Mouse (Mus musculus) stomach, postnatal 0 days (tissue): ENCODE measurements at regions not wholly inside any gene's neighbourhood (a gene's known extent, or its start where the extent isn't known, plus 50 kb on each side); places are given as distances from the start of the nearest gene placed in this dataset.

ENCODE experiments used
- ATAC-seq: fragments of 200-750 bp; cut with Nextera tagmentation; 2 replicates; pipeline ENCODE4 v1.8.0; 2017; ENCODE audit not compliant: low FRiP score, low TSS enrichment
- DNase-seq: peaks from one replicate; pipeline ENCODE4 v3.0.0-alpha.2; 2016; ENCODE audit warnings: low spot score
- H3K27ac ChIP-seq: fragments of 300-500 bp; sonication (generic); replicated peaks from 2 replicates; pipeline ENCODE4 v1.5.1; 2014; ENCODE audit warnings: mild to moderate bottlenecking, control low read depth
- H3K27me3 ChIP-seq: fragments of 300-500 bp; sonication (generic); 2 replicates; pipeline ENCODE4 v1.6.1; 2014; ENCODE audit warnings: low read length; ENCODE audit not compliant: control insufficient read depth, insufficient read depth
- H3K36me3 ChIP-seq: fragments of 300-500 bp; sonication (generic); 2 replicates; pipeline ENCODE4 v1.6.1; 2014; ENCODE audit warnings: low read length, mixed read lengths; ENCODE audit not compliant: control insufficient read depth, insufficient read depth
- H3K4me1 ChIP-seq: fragments of 300-500 bp; sonication (generic); replicated peaks from 2 replicates; pipeline ENCODE4 v1.6.1; 2014; ENCODE audit warnings: antibody characterized with exemption; ENCODE audit not compliant: control insufficient read depth, insufficient read depth
- H3K4me2 ChIP-seq: fragments of 300-500 bp; sonication (generic); replicated peaks from 2 replicates; pipeline ENCODE4 v1.6.1; 2014; ENCODE audit warnings: low read depth, mild to moderate bottlenecking, control low read depth, moderate library complexity
- H3K4me3 ChIP-seq: fragments of 300-500 bp; sonication (generic); 2 replicates; pipeline ENCODE4 v1.5.1; 2014; ENCODE audit warnings: low read depth, low read length, control low read depth
- H3K9ac ChIP-seq: fragments of 300-500 bp; sonication (generic); 2 replicates; pipeline ENCODE4 v1.6.1; 2014; ENCODE audit warnings: mild to moderate bottlenecking, low read length, control low read depth, mixed read lengths
- H3K9me3 ChIP-seq: fragments of 300-500 bp; sonication (generic); 2 replicates; pipeline ENCODE4 v1.6.1; 2016; ENCODE audit warnings: low read length; ENCODE audit not compliant: control insufficient read depth
- CTCF ChIP-seq: IDR thresholded peaks from 2 replicates; pipeline ENCODE4 v1.5.1; 2016; ENCODE audit warnings: antibody characterized with exemption, low read depth, mild to moderate bottlenecking, moderate library complexity
- EP300 ChIP-seq: optimal IDR thresholded peaks from 2 replicates; pipeline ENCODE3; 2016; ENCODE audit warnings: antibody characterized with exemption
- WGBS: fragments of 180-500 bp; shearing (Covaris S2); extraction: QIAGEN DNeasy Blood & Tissue Kit; methylation state at CpG from one replicate; pipeline ENCODE4 v1.1.7; 2014; 5-methylcytosine and 5-hydroxymethylcytosine counted together

DNA sequence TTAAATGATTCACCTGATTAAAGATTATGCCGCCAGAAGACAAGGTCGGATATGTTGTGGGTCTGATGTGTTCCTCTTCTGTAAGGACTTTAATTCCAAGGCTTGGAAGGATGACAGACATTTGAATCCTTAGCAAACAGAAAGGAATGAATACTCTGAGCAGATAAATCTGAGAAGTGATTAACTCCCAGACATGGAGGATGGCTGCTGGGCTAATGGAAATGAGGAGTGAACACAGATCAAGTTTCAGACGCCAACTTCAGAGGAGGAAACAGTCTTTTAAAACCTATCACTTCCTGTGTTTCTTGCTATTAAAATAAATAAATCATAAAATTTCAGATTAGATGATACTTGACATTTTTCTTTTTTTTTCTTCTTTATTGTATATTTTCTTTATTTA lies 72.0 kb upstream of the Bmper start:
- DNase-seq (no peak), ATAC-seq (no peak)
- no peak overlapping the region for H3K27ac ChIP-seq
- 46% methylated on average over 3 of the region's 3 CpGs for WGBS
- no peak for TF ChIP-seq EP300
- no peak for TF ChIP-seq CTCF
- no peak overlapping the region for H3K9ac ChIP-seq
- H3K27me3 ChIP-seq = no peaks in the 10 kb centered on the region
- H3K4me3 ChIP-seq = no peak overlapping the region
- H3K36me3 ChIP-seq = no peaks in the 10 kb centered on the region
- no peaks in the 10 kb centered on the region for H3K9me3 ChIP-seq
- H3K4me1 ChIP-seq = no peaks in the 10 kb centered on the region
- H3K4me2 ChIP-seq = no peak overlapping the region

GRCm38 (mm10) chr9:23151953-23152490 lies 70.9 kb upstream of the Bmper start:
- Histone ChIP-seq H3K36me3 (no peaks in the 10 kb centered on the region), H3K27ac (no peak overlapping the region), H3K4me1 (no peaks in the 10 kb centered on the region), H3K27me3 (no peaks in the 10 kb centered on the region), H3K9me3 (no peaks in the 10 kb centered on the region), H3K4me2 (no peak overlapping the region), H3K9ac (no peak overlapping the region), H3K4me3 (no peak overlapping the region)
- 48% methylated on average over 1 of the region's 1 CpGs for WGBS
- TF ChIP-seq CTCF = no peak
- no peak for TF ChIP-seq EP300
- no peak for DNase-seq
- peak; percentile 63; the same call in 1 of the 2 replicates for ATAC-seq

- no peak overlapping the region for H3K27ac ChIP-seq
- H3K9me3 ChIP-seq = no peaks in the 10 kb centered on the region
- H3K27me3 ChIP-seq = no peaks in the 10 kb centered on the region
- no peaks in the 10 kb centered on the region for H3K36me3 ChIP-seq
- no peaks in the 10 kb centered on the region for H3K4me1 ChIP-seq
- no peak for DNase-seq
- 22% methylated on average over 5 of the region's 5 CpGs for WGBS
- H3K9ac ChIP-seq = no peak overlapping the region
- H3K4me2 ChIP-seq = no peak overlapping the region
- H3K4me3 ChIP-seq = no peak overlapping the region
- TF ChIP-seq CTCF (no peak), EP300 (no peak)
- no peak for ATAC-seq
Measured at GRCm38 (mm10) chr9:23156820-23157570, 65.9 kb upstream of the Bmper start.

GRCm38 (mm10) chr9:23158499-23158898 lies 64.4 kb upstream of the Bmper start:
- Histone ChIP-seq H3K36me3 (no peaks in the 10 kb centered on the region), H3K4me2 (no peak overlapping the region), H3K27ac (no peak overlapping the region), H3K9me3 (no peaks in the 10 kb centered on the region), H3K4me3 (no peak overlapping the region), H3K27me3 (no peaks in the 10 kb centered on the region), H3K4me1 (no peaks in the 10 kb centered on the region), H3K9ac (no peak overlapping the region)
- 68% methylated on average over 1 of the region's 1 CpGs for WGBS
- TF ChIP-seq EP300 = no peak
- TF ChIP-seq CTCF = no peak
- ATAC-seq (no peak), DNase-seq (no peak)

- H3K4me1 ChIP-seq = no peaks in the 10 kb centered on the region
- H3K9ac ChIP-seq = no peak overlapping the region
- TF ChIP-seq EP300 (no peak), CTCF (no peak)
- no peaks in the 10 kb centered on the region for H3K27me3 ChIP-seq
- H3K4me2 ChIP-seq = no peak overlapping the region
- no peak for ATAC-seq
- H3K4me3 ChIP-seq = no peak overlapping the region
- WGBS = 64% methylated on average over 7 of the region's 7 CpGs
- no peak overlapping the region for H3K27ac ChIP-seq
- DNase-seq = no peak
- H3K36me3 ChIP-seq = no peaks in the 10 kb centered on the region
- H3K9me3 ChIP-seq = no peaks in the 10 kb centered on the region
Measured at GRCm38 (mm10) chr9:23161346-23161745, 61.5 kb upstream of the Bmper start.

DNA sequence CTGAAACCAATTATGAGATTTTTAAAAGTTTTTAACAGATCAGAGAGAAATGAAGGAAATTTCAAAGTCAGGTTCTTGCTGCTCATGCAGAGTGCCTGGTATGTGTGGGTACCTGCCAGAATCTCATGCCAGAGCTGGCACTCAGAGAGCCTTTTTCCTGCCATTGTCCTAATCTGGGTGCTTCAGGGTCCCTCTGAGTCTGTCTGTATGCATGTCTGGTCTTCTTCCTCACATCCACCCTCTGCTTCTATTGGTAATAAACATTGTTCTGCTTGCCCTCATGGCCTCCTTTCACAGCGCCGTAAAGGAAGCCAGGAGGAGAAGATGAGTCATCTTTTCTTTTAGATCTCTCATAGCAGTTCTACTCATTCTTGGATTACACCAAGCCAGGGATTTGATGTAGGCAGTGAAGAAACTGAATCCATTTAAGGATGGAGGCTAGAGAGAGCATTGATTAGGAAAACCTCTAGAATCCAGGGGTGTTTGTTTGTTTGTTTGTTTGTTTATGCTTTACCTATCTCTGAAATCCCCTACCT lies 55.8 kb upstream of the Bmper start:
- 29% methylated on average over 2 of the region's 2 CpGs for WGBS
- no peaks in the 10 kb centered on the region for H3K9me3 ChIP-seq
- no peaks in the 10 kb centered on the region for H3K4me1 ChIP-seq
- no peak overlapping the region for H3K27ac ChIP-seq
- TF ChIP-seq CTCF = no peak
- no peaks in the 10 kb centered on the region for H3K36me3 ChIP-seq
- no peak for DNase-seq
- no peak for ATAC-seq
- no peaks in the 10 kb centered on the region for H3K27me3 ChIP-seq
- no peak overlapping the region for H3K4me3 ChIP-seq
- no peak overlapping the region for H3K9ac ChIP-seq
- H3K4me2 ChIP-seq = no peak overlapping the region
